Mouse (Mus musculus) c-Kit-positive CD71-negative TER-119-negative erythroid progenitor cells, embryonic 14.5 days (primary cell): ENCODE data around the gene Gm20388.

Experiments
- DNase-seq: peaks from one replicate; pipeline ENCODE4 v3.0.0-alpha.2; 2013; ENCODE audit warnings: low read depth

Gene Gm20388

GRCm38 (mm10) chr8:120607460-120607859 lies 696.8 kb downstream of the Gm20388 start:
- no peak for DNase-seq

- DNase-seq = peak; percentile 63
Measured at GRCm38 (mm10) chr8:120607885-120608284, 697.2 kb downstream of the Gm20388 start.

GRCm38 (mm10) chr8:120610824-120611223 lies 700.2 kb downstream of the Gm20388 start:
- DNase-seq = no peak

- no peak for DNase-seq
Measured at GRCm38 (mm10) chr8:120614491-120614890, 703.9 kb downstream of the Gm20388 start.

- DNase-seq = no peak
Measured at GRCm38 (mm10) chr8:120616663-120617626, 706.3 kb downstream of the Gm20388 start.

- peak; percentile 74 for DNase-seq
Measured at GRCm38 (mm10) chr8:120618110-120618509, 707.5 kb downstream of the Gm20388 start.

GRCm38 (mm10) chr8:120619235-120620180 lies 708.9 kb downstream of the Gm20388 start:
- no peak for DNase-seq

GRCm38 (mm10) chr8:120620441-120620840 lies 709.8 kb downstream of the Gm20388 start:
- no peak for DNase-seq

- DNase-seq = no peak
Measured at GRCm38 (mm10) chr8:120622161-120622560, 711.5 kb downstream of the Gm20388 start.

- no peak for DNase-seq
Measured at GRCm38 (mm10) chr8:120623608-120624007, 713.0 kb downstream of the Gm20388 start.

GRCm38 (mm10) chr8:120626461-120626860 lies 715.8 kb downstream of the Gm20388 start:
- no peak for DNase-seq

- DNase-seq = no peak
Measured at GRCm38 (mm10) chr8:120627298-120627697, 716.7 kb downstream of the Gm20388 start.

- no peak for DNase-seq
Measured at GRCm38 (mm10) chr8:120630031-120630430, 719.4 kb downstream of the Gm20388 start.

GRCm38 (mm10) chr8:120630848-120631247 lies 720.2 kb downstream of the Gm20388 start:
- no peak for DNase-seq

GRCm38 (mm10) chr8:120631441-120632375 lies 721.1 kb downstream of the Gm20388 start:
- no peak for DNase-seq

GRCm38 (mm10) chr8:120632969-120633664 lies 722.5 kb downstream of the Gm20388 start:
- DNase-seq = no peak

GRCm38 (mm10) chr8:120633665-120634271 lies 723.1 kb downstream of the Gm20388 start:
- DNase-seq = no peak

- peak; percentile 39 for DNase-seq
Measured at GRCm38 (mm10) chr8:120634329-120634839, 723.7 kb downstream of the Gm20388 start.

- DNase-seq = no peak
Measured at GRCm38 (mm10) chr8:120641245-120641644, 730.6 kb downstream of the Gm20388 start.
